Mouse (Mus musculus) limb, embryonic 10.5 days (tissue): ENCODE measurements around the gene Spata31d1a. TPM values are rescaled to one million over a fixed set of nuclear protein-coding genes. Genes with fewer than 3 reads are reported as not detected.

Source experiments
- DNase-seq: peaks from one replicate; pipeline ENCODE4 v3.0.0-alpha.2; 2017; ENCODE audit warnings: low spot score
- H3K27ac ChIP-seq: fragments of 300-500 bp; sonication (generic); 2 replicates; pipeline ENCODE4 v1.5.1; 2016; ENCODE audit warnings: mild to moderate bottlenecking
- H3K27me3 ChIP-seq: fragments of 300-500 bp; sonication (generic); 2 replicates; pipeline ENCODE4 v1.6.1; 2016; ENCODE audit warnings: low read depth, mild to moderate bottlenecking; ENCODE audit not compliant: poor library complexity, severe bottlenecking
- H3K36me3 ChIP-seq: fragments of 300-500 bp; sonication (generic); 2 replicates; pipeline ENCODE4 v1.6.1; 2016; ENCODE audit warnings: mild to moderate bottlenecking, moderate library complexity
- H3K4me1 ChIP-seq: fragments of 300-500 bp; sonication (generic); 2 replicates; pipeline ENCODE4 v1.6.1; 2016
- H3K4me3 ChIP-seq: fragments of 300-500 bp; sonication (generic); 2 replicates; pipeline ENCODE4 v1.5.1; 2016; ENCODE audit warnings: mild to moderate bottlenecking, moderate library complexity
- H3K9me3 ChIP-seq: fragments of 300-500 bp; sonication (generic); replicated peaks from 2 replicates; pipeline ENCODE4 v1.6.1; 2016; ENCODE audit warnings: mild to moderate bottlenecking
- WGBS: fragments of 180-500 bp; shearing (Covaris S2); methylation state at CpG from one replicate; pipeline ENCODE4 v1.1.7; 2016; 5-methylcytosine and 5-hydroxymethylcytosine counted together
- polyA plus RNA-seq: library from polyadenylated mRNA; unstranded; fragments of >200 nt; fragmentation: Nextera tagmentation; extraction: Ambion mirVana; gene quantifications from 2 replicates; pipeline ENCODE4 v1.2.1, GENCODE M21; 2016

Gene Spata31d1a
- polyA plus RNA-seq, 1 experiment from 2014 or later: not detected

GRCm38 (mm10) chr13:59655718-59656315 lies 54.3 kb downstream of the Spata31d1a start:
- no peak for DNase-seq
- Histone ChIP-seq H3K4me1 (peaks cover 30% of the 10 kb centered on the region), H3K9me3 (no peaks in the 10 kb centered on the region), H3K27me3 (no peaks in the 10 kb centered on the region), H3K27ac (no peak overlapping the region), H3K36me3 (peaks cover 91% of the 10 kb centered on the region), H3K4me3 (no peak overlapping the region)
- 93% methylated on average over 15 of the region's 15 CpGs for WGBS

- Histone ChIP-seq H3K27me3 (no peaks in the 10 kb centered on the region), H3K27ac (no peak overlapping the region), H3K4me1 (peaks cover 38% of the 10 kb centered on the region), H3K9me3 (no peaks in the 10 kb centered on the region), H3K36me3 (peaks cover 91% of the 10 kb centered on the region), H3K4me3 (no peak overlapping the region)
- 95% methylated on average over 5 of the region's 5 CpGs for WGBS
- DNase-seq: no peak
Measured at GRCm38 (mm10) chr13:59654465-59654864, 55.7 kb downstream of the Spata31d1a start.

GRCm38 (mm10) chr13:59653136-59653535 lies 57.0 kb downstream of the Spata31d1a start:
- Histone ChIP-seq H3K36me3 (peaks cover 91% of the 10 kb centered on the region), H3K4me3 (no peak overlapping the region), H3K4me1 (peaks cover 38% of the 10 kb centered on the region), H3K9me3 (no peaks in the 10 kb centered on the region), H3K27ac (no peak overlapping the region), H3K27me3 (no peaks in the 10 kb centered on the region)
- 72% methylated on average over 3 of the region's 3 CpGs for WGBS
- no peak for DNase-seq

GRCm38 (mm10) chr13:59652651-59653050 lies 57.5 kb downstream of the Spata31d1a start:
- 84% methylated on average over 5 of the region's 5 CpGs for WGBS
- no peak overlapping the region for H3K27ac ChIP-seq
- H3K4me3 ChIP-seq: no peak overlapping the region
- DNase-seq: no peak
- H3K36me3 ChIP-seq: peaks cover 91% of the 10 kb centered on the region
- no peaks in the 10 kb centered on the region for H3K27me3 ChIP-seq
- no peaks in the 10 kb centered on the region for H3K9me3 ChIP-seq
- H3K4me1 ChIP-seq: peaks cover 38% of the 10 kb centered on the region

Other genes starting within 250 kb of the Spata31d1a start
- 10.0 and 11.6 TPM in 2 replicates for gene Agtpbp1, start 125.1 kb downstream of the Spata31d1a start, polyA plus RNA-seq
- 99.5 and 116 TPM in 2 replicates for gene Naa35, start 125.1 kb downstream of the Spata31d1a start, polyA plus RNA-seq
- 78.4 and 80.2 TPM in 2 replicates for gene Golm1, start 34.5 kb downstream of the Spata31d1a start, polyA plus RNA-seq
- not detected in 2 replicates for gene 4921517D22Rik, start 16.2 kb downstream of the Spata31d1a start, polyA plus RNA-seq
- gene Spata31d1b, start 2.0 kb upstream of the Spata31d1a start, polyA plus RNA-seq: not detected in 2 replicates
- not detected in 2 replicates for gene Spata31d1d, start 21.4 kb upstream of the Spata31d1a start, polyA plus RNA-seq
- 0.31 TPM in 1 of 2 replicates, not detected in the other for gene 1700014D04Rik, start 36.4 kb upstream of the Spata31d1a start, polyA plus RNA-seq
- gene Isca1, start 59.5 kb upstream of the Spata31d1a start, polyA plus RNA-seq: 90.5 and 95.7 TPM in 2 replicates
- gene Gm49354, start 71.9 kb upstream of the Spata31d1a start, polyA plus RNA-seq: not detected in 2 replicates
- gene Tut7, start 112.8 kb upstream of the Spata31d1a start, polyA plus RNA-seq: 34.6 and 47.5 TPM in 2 replicates